Mouse (Mus musculus): ENCODE measurements around the gene Pitpnm1. TPM values are rescaled to one million over a fixed set of nuclear protein-coding genes. Genes with fewer than 3 reads are reported as not detected.

Gene Pitpnm1
- polyA plus RNA-seq, 2 experiments: 4.5 to 16.2 TPM

DNA sequence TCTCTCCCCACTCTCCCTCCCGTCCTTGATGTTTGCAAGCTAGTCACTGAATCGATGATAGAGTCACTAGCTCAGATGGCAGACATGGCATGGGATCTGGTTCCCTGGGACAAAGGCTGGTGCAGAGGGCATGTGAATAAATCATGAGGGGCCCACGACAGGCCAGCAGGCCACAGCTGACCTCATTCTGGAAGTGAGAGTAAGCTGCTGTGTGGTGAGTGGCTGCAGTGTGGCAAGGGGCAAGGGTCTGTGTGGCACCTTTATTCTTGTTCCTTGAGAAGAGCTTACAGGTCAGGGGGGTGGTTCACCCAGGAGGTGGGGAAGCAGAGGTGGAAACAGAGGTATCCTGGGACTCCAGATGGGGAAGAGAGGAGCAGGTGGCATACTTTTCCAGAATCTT is 18.4 kb upstream of the Pitpnm1 start, which contains the start of gene Cabp2:
Cabp2 (plus strand) TSS at position 185 of the 400 bp plus-strand sequence.
- no peak for TF ChIP-seq POLR2A (IDR thresholded peaks at IDR 0.05; ENCODE audit: borderline replicate concordance, extremely low read depth, insufficient read depth, insufficient read length)
- H3K4me3 ChIP-seq (replicated peaks; ENCODE audit: low read length): no peak within 1 kb of the TSS
- DNase-seq (ENCODE audit: low spot score): no peak
- H3K9me3 ChIP-seq (ENCODE audit: control insufficient read depth, low read length): no peaks in the 10 kb centered on the region
- no peaks in the 10 kb centered on the region for H3K36me3 ChIP-seq (ENCODE audit: control insufficient read depth, insufficient read depth, low read length)
- no peak within 1 kb of the TSS for H3K27ac ChIP-seq (replicated peaks; ENCODE audit: low read depth, low read length)
- no peak for ATAC-seq (ENCODE audit: low FRiP score, low read depth)
- H3K4me2 ChIP-seq (replicated peaks; ENCODE audit: low read depth, low read length, severe bottlenecking): no peak within 1 kb of the TSS
- no peak within 1 kb of the TSS for H3K9ac ChIP-seq (ENCODE audit: low read depth, low read length, severe bottlenecking)
- WGBS: 68% methylated on average over 3 of the region's 3 CpGs
- no peaks in the 10 kb centered on the region for H3K27me3 ChIP-seq (ENCODE audit: control insufficient read depth, insufficient read depth, low read length)
- no peaks in the 10 kb centered on the region for H3K4me1 ChIP-seq (ENCODE audit: control insufficient read depth, insufficient read depth, low read length)

DNA sequence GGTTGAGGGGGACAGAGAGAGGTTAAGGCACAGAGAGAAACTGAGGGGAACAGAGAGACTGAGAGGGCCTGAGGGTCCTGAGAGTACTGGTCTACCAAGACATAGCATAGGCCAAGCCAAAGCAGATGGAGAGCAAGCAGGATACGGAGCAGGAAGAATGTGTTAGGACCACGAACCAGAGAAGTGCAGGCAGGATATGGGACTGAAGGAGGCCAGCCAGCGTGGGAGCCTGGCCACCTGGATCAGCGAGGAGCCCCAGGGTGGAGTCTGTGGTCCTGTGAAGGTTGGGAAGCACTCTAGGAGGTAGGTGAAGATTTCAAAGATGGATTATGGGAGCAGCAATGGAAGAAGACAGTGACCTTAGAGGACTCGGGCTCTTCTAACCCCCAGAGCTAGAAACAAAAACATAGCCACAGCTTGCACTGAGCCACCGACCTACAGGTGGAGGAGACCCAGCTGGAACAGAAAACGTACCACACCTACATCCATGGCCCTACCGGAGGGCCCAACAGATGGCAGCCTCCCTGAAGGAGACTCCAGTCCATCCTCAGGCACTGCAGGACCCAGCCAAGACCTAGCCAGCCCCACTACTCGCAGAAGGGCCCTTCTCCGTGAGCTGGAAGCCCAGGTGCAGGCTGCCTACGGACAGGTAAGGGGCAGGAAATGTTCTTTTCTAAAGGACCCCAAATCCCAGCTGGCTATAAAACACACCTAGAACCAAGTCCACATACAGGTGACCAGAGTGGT is 17.4 kb upstream of the Pitpnm1 start:
- ATAC-seq (ENCODE audit: low FRiP score, low read depth): no peak
- 75% methylated on average over 11 of the region's 11 CpGs for WGBS

DNA sequence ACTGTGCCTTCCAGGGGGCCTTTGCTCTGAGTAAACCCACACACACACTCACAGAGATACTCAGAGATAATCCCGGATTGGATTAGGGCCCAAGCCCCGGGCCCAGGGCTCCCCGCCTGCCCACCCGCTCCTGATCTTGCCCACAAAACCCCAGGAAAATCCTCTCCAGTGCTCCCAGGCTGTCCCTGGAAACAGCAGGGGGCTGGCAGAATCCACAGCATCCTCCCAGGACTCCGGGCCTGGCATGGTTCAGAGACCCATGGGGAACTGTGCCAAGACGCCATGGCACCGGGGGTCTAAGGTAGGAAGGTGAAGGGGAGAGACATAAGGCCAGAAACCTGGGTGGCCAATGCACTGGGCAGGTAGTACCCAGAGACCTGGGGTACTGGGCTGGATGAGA is 16.5 kb upstream of the Pitpnm1 start:
- Histone ChIP-seq H3K9ac (ENCODE audit: low read depth, low read length, severe bottlenecking) (no peak overlapping the region), H3K4me2 (replicated peaks; ENCODE audit: low read depth, low read length, severe bottlenecking) (no peak overlapping the region), H3K27me3 (ENCODE audit: control insufficient read depth, insufficient read depth, low read length) (no peaks in the 10 kb centered on the region), H3K36me3 (ENCODE audit: control insufficient read depth, insufficient read depth, low read length) (no peaks in the 10 kb centered on the region), H3K4me1 (ENCODE audit: control insufficient read depth, insufficient read depth, low read length) (no peaks in the 10 kb centered on the region), H3K4me3 (replicated peaks; ENCODE audit: low read length) (no peak overlapping the region), H3K9me3 (ENCODE audit: control insufficient read depth, low read length) (no peaks in the 10 kb centered on the region), H3K27ac (replicated peaks; ENCODE audit: low read depth, low read length) (no peak overlapping the region)
- DNase-seq (ENCODE audit: low spot score) (no peak), ATAC-seq (ENCODE audit: low FRiP score, low read depth) (no peak)
- no peak for TF ChIP-seq POLR2A (IDR thresholded peaks at IDR 0.05; ENCODE audit: borderline replicate concordance, extremely low read depth, insufficient read depth, insufficient read length)
- WGBS: 81% methylated on average over 7 of the region's 7 CpGs

More for the DNA sequence above, 17.4 kb upstream of the Pitpnm1 start:
- Histone ChIP-seq H3K27me3 (ENCODE audit: control insufficient read depth, insufficient read depth, low read length) (no peaks in the 10 kb centered on the region), H3K4me1 (ENCODE audit: control insufficient read depth, insufficient read depth, low read length) (no peaks in the 10 kb centered on the region), H3K27ac (replicated peaks; ENCODE audit: low read depth, low read length) (no peak overlapping the region), H3K9ac (ENCODE audit: low read depth, low read length, severe bottlenecking) (no peak overlapping the region), H3K4me3 (replicated peaks; ENCODE audit: low read length) (no peak overlapping the region), H3K9me3 (ENCODE audit: control insufficient read depth, low read length) (no peaks in the 10 kb centered on the region), H3K4me2 (replicated peaks; ENCODE audit: low read depth, low read length, severe bottlenecking) (no peak overlapping the region), H3K36me3 (ENCODE audit: control insufficient read depth, insufficient read depth, low read length) (no peaks in the 10 kb centered on the region)
- TF ChIP-seq POLR2A (IDR thresholded peaks at IDR 0.05; ENCODE audit: borderline replicate concordance, extremely low read depth, insufficient read depth, insufficient read length): no peak
- DNase-seq (ENCODE audit: low spot score): no peak

DNA sequence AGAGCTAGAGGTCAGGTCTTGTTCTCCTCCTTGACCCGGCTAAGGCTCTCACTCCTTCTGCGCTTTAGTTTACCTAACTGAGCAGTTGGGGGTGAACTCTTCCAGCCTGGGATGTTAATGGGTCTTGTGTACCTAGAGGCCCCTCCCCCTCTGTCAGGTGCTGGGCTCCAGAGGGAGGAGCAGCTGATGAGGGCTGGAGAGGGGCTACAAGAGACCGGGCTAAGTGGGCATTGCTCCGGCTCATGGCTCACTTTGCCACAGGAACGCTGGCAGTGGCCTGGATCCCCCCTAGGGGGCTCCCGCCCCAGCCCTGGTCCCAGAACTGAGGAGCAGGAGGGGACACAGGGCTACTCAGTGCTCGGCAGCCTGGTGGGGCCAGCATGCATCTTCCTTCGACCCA is 16.0 kb upstream of the Pitpnm1 start:
- Histone ChIP-seq H3K4me1 (ENCODE audit: control insufficient read depth, insufficient read depth, low read length) (no peaks in the 10 kb centered on the region), H3K9ac (ENCODE audit: low read depth, low read length, severe bottlenecking) (no peak overlapping the region), H3K4me3 (replicated peaks; ENCODE audit: low read length) (no peak overlapping the region), H3K36me3 (ENCODE audit: control insufficient read depth, insufficient read depth, low read length) (no peaks in the 10 kb centered on the region), H3K27ac (replicated peaks; ENCODE audit: low read depth, low read length) (no peak overlapping the region), H3K4me2 (replicated peaks; ENCODE audit: low read depth, low read length, severe bottlenecking) (no peak overlapping the region), H3K27me3 (ENCODE audit: control insufficient read depth, insufficient read depth, low read length) (no peaks in the 10 kb centered on the region), H3K9me3 (ENCODE audit: control insufficient read depth, low read length) (no peaks in the 10 kb centered on the region)
- ATAC-seq (ENCODE audit: low FRiP score, low read depth) (no peak), DNase-seq (ENCODE audit: low spot score) (no peak)
- 42% methylated on average over 8 of the region's 8 CpGs for WGBS
- no peak for TF ChIP-seq POLR2A (IDR thresholded peaks at IDR 0.05; ENCODE audit: borderline replicate concordance, extremely low read depth, insufficient read depth, insufficient read length)

DNA sequence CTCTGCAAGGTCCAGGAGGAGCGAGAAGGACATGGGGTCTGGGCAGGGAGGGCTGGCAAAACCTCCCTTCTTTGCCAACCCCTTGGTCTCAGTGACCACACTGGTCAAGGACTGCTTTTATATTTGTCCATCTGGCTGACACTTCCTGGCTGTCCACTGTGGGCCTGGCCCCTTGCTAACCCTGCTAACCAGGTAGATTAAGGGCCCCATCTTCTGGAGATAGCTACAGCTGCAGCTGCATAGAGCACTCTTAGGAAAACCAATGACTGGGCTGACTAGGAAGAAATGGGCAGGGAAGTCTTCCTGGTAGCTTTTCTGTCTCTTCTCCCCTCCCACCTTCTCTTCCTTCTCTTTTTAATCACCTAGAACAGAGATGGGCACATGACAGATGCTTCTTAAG is 14.8 kb upstream of the Pitpnm1 start:
- Histone ChIP-seq H3K4me1 (ENCODE audit: control insufficient read depth, insufficient read depth, low read length) (no peaks in the 10 kb centered on the region), H3K36me3 (ENCODE audit: control insufficient read depth, insufficient read depth, low read length) (no peaks in the 10 kb centered on the region), H3K4me3 (replicated peaks; ENCODE audit: low read length) (no peak overlapping the region), H3K9ac (ENCODE audit: low read depth, low read length, severe bottlenecking) (no peak overlapping the region), H3K27ac (replicated peaks; ENCODE audit: low read depth, low read length) (no peak overlapping the region), H3K27me3 (ENCODE audit: control insufficient read depth, insufficient read depth, low read length) (no peaks in the 10 kb centered on the region), H3K9me3 (ENCODE audit: control insufficient read depth, low read length) (no peaks in the 10 kb centered on the region), H3K4me2 (replicated peaks; ENCODE audit: low read depth, low read length, severe bottlenecking) (no peak overlapping the region)
- no peak for ATAC-seq (ENCODE audit: low FRiP score, low read depth)
- WGBS: 88% methylated on average over 1 of the region's 1 CpGs
- TF ChIP-seq POLR2A (IDR thresholded peaks at IDR 0.05; ENCODE audit: borderline replicate concordance, extremely low read depth, insufficient read depth, insufficient read length): no peak
- DNase-seq (ENCODE audit: low spot score): no peak

Data from limb, embryonic 14.5 days (tissue).